Mouse (Mus musculus) ovary, postnatal 14 days (tissue): ENCODE data around the gene Gm10999.
"Not testable (repeated sequence)": the region's sequence is repeated elsewhere in the genome, so short reads cannot be mapped to it uniquely, and the experiment has no call there.

Experiments
- DNase-seq: peaks from one replicate; pipeline ENCODE4 v3.0.0; 2022; ENCODE audit warnings: low spot score

The Gm10999 gene

GRCm38 (mm10) chr8:129131561-129131960 lies at the start of gene Gm10999:
Gm10999 (minus strand) TSS chr8:129131661.
- DNase-seq = no peak

- DNase-seq = no peak
Measured at GRCm38 (mm10) chr8:129133475-129133874, 2.0 kb upstream of the Gm10999 start.

GRCm38 (mm10) chr8:129115761-129116160 lies 15.7 kb downstream of the Gm10999 start:
- not testable (repeated sequence) for DNase-seq
